Mouse (Mus musculus): ENCODE results near the gene Lefty1.

- no peak for TF ChIP-seq CTCF (conservative IDR thresholded peaks at IDR 0.05; ENCODE audit: low read length)
- TF ChIP-seq NANOG (IDR thresholded peaks at IDR 0.05; ENCODE audit: borderline replicate concordance, low read length), result no peak
These were observed 21.6 kb downstream of the Lefty1 start for GRCm38 (mm10) chr1:180956401-180956800.

Data from E14TG2a.4 (cell line).